Mouse (Mus musculus) layer of hippocampus, adult 18-20 months (tissue): ENCODE results near the gene Vps53. TPM values are rescaled to one million over a fixed set of nuclear protein-coding genes. Genes with fewer than 3 reads are reported as not detected.
A peak's percentile ranks its signal among the peaks of the same experiment; 100 is the strongest.
"Not testable (repeated sequence)": the region's sequence is repeated elsewhere in the genome, so short reads cannot be mapped to it uniquely, and the experiment has no call there.

Source experiments
- DNase-seq, 2 experiments: peaks; one replicate each; pipeline ENCODE4 v3.0.0; 2022; ENCODE audit warnings: low spot score in 2 of 2
- long read RNA-seq: library from polyadenylated mRNA; stranded (forward); transcript quantifications from one replicate; pipeline ENCODE4 v2.0.0, GENCODE M21; 2021
- total RNA-seq, 2 experiments: library from RNA; stranded (reverse); gene quantifications; 2 replicates each; pipeline ENCODE4 v1.2.3; 2021

Gene Vps53
- total RNA-seq: 100 to 1,000 TPM; 100 to 106 TPM
- long read RNA-seq, transcript Vps53-201 (22 exons, 2,833 nt): major isoform, 75 of 95 reads
- long read RNA-seq, partial matches to known transcripts: 7 of 95 reads
- long read RNA-seq, other reads (novel, unspliced or antisense): 10 of 95 reads

GRCm38 (mm10) chr11:76179495-76180145 is at the start of gene Vps53, which contains the start of gene Fam57a:
Vps53 (minus strand) TSS chr11:76179647.
Fam57a (plus strand) TSS chr11:76179671.
- DNase-seq: peak; percentile 88 to 93

DNA sequence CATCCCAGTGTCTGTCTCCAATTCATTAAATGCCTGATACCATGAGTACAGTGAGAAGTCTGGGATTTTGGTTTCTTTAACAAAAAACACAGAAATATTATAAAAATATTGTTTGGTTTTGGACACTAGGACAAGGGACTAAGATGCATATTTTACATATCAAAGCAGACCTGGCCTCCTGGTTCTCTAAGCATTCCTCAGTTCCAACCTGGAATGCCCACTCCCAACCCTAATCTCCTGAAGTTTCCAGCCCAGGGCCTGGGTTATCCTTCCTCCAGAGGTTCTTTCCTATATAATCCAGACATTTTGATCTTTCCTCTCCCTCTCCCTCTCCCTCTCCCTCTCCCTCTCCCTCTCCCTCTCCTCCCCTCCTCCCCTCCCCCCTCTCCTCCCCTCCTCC is 45.6 kb upstream of the Vps53 start:
- DNase-seq: no peak

GRCm38 (mm10) chr11:76224631-76225030 is 45.2 kb upstream of the Vps53 start:
- no peak for DNase-seq

GRCm38 (mm10) chr11:76217390-76217800 is 37.9 kb upstream of the Vps53 start, which contains the start of the genes Dbil5 and Gemin4:
Dbil5 (plus strand) TSS chr11:76217608.
Gemin4 (minus strand) TSS chr11:76217664.
- peak; percentile 96 to 97 for DNase-seq

DNA sequence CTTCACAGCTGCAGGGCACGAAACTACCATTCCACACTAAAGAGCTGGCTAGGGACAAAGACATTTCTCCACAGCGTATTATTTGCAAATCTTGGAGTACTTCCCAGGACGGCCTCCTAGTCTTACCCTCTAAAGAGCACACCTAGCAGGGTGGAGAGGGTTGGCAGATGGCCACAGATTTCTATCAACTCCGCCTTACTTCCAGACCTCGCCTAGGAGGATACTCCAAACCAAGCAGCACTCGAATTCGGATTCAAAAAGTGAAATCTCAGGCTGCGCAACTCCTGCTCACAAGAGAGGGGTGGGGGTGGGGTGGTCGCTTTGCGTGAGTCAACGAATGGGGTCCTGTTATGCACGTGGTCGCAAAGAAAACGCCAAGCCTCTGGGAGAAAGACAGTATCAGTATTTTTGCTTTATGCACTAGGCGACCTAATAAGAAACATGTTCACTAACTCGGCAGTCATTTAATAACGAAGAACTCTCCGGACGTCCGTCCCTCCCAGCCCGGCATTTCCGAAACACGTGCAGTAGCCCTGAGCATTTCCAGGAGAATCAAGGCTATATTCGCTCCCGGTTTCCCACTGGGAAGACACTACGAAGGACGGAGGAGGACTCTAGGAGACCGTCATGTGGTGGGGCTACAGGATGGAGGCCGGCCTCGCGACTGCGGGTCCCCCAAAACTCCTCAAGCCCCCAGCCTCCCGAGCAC is 37.4 kb upstream of the Vps53 start:
- no peak for DNase-seq

DNA sequence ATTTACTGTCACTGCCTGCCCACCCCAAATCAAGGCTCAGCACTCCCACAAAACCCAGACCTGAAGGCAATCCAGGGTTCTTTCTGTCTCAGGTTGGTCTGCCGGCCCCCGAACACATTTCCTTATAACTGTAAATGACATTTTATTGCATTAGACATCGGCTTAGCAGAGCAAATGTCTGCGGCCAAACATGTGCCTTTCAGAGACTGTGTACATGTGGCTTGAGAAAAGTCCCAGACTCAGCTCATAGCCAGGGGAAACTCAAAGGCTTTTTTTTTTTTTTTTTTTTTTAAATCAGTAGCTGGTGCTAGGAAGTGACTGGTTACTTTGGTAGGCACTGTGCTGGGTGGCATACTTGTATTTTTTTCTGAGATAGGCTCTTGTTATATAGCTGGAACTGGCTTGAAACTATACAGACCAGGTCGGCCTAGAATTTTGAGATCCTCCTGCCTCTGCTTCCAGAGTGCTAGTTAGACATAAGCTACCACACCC is 36.6 kb upstream of the Vps53 start:
- DNase-seq: no peak

DNA sequence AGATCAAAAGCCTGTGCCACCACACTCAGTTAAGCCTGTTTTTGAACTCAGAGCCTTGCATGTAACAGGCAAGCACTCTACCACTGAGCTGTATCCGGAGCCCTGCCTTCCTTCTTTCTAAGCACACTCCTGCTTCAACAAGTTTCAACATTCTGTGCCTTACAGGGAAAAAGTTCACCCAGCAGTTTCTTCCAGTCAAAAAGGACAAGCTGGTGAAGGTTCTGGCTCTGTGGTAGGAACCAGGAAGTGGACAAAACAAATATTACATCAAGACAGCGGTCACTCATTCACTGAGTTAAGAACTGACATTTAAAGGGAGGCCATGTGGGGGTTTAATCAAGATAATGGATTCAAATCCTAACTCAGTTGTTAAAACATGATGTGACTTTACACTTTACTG is 35.6 kb upstream of the Vps53 start:
- no peak for DNase-seq

DNA sequence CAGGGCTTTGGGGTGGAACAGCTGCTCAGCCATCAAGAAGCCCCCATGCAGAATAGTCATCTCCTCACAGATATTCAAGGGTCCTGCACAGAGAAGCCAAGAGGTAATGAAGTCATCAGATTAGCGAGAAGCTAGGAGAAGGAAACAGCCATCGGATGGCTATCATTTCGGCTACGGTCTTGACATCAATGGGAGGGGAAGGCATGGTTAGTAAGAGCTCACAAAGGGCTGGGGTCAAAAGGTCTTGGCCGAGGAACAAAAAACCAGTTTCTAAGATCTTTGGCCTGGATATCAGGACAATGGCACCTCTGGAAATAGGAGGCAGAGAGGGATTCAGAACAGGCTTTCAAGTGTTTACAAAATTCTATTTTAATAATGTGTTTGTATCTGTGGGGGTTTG is 34.4 kb upstream of the Vps53 start:
- no peak for DNase-seq

DNA sequence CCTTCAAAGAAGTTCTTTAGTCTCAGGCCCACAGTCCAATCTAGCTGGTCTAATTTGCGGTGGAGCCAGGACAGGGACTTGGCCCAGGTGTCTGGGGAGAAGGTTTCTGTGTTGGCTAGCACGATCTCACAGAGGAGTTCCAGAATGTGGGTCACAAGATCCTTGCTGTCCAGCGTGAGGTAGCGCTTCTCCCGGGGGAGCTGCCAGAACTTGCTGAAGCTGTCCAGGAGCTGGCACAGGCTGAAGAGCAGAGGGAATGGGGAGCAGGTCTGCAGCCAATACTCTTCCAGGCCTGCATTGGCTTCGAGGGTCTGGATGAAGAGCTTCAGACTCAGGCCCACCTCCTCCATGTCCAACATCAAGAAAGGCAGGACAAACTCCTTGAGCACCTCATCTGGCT is 32.1 kb upstream of the Vps53 start:
- not testable (repeated sequence) for DNase-seq

DNA sequence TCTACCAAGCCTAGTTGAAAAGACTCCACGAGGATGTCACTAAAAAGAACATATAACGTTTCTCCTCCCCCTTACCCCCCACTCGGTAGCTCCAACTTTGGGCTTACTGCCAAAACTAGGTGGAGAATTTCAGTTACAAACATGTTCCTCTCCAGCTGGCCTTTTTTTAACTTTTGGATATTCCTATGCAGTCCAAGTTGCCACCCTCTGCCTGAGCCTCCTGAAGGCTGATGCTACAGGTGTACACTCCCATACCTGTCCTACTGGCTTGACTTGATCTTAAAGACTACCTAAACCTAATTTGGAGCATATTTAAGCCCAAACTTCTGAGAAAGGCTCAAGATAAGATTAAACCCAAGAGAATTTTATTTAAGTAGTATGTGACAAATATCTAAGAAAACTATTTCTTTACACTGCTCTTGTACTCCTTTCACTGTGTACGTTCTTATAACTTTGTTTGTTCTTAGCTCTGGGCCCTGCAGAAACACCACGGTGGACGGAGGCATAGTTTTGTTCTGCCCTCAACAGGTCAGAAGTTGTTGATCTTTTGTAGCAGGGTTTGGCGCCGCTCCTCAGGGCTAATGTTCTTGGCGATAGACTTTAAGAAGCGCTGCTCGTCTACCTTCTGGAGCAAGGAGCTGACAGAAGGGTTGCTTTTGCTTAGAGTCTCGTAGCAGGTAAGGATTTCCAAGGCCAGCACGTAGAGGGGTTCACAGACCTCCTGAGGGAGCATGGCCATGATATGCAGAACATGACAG is 31.0 kb upstream of the Vps53 start:
- DNase-seq: no peak

- no peak for DNase-seq
These were observed 27.3 kb upstream of the Vps53 start for GRCm38 (mm10) chr11:76206793-76207192.

- DNase-seq: peak; percentile 80 to 87
These were observed 22.6 kb upstream of the Vps53 start for GRCm38 (mm10) chr11:76201761-76202674.

DNA sequence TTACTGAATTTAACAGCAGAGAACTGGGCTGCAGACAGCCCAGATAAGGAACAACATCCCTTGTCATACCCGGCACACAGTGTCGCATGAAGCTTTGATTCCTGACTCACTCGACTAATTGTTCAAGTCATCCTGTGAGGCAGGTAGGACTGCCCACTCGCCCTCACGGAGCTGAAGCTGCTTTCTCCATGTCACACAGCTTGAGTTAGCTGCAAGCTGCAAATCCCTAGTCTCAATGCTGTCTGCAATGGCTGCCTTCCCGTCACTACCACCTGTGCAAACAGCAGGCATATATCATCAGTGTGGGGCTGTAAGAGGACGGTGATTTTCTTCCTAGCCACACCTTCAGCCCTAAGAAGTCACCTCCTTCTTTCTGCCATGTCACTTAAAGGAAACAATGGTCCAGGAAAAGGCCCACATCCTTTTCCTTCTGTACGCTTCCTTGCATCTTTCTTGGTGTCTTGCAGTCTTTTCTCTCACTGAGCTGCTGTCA is 17.6 kb upstream of the Vps53 start:
- no peak for DNase-seq

- DNase-seq: no peak
These were observed 17.0 kb upstream of the Vps53 start for GRCm38 (mm10) chr11:76196275-76196976.

GRCm38 (mm10) chr11:76186908-76187307 is 7.5 kb upstream of the Vps53 start:
- no peak for DNase-seq

DNA sequence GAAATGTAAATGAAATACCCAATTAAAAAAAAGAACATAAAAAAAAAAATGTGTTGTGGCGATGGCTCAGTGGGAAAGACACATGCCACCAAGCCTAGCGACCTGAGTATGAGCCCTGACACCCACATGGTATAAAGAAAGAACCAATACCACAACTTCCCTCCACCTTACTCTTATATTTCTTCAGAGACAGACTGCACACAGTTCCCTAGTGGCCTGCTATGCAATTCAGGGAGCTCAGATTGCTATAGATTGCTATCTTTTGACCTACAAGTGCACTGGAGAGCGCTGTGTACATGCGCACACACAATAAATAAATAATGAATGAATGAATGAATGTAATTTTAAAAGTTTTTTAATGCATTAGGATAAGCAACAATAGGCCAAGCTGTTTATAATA is 4.3 kb upstream of the Vps53 start:
- DNase-seq: no peak

- DNase-seq: no peak
These were observed 696 bp upstream of the Vps53 start for GRCm38 (mm10) chr11:76180146-76180540.

GRCm38 (mm10) chr11:76178726-76179494 is 537 bp downstream of the Vps53 start:
- DNase-seq: peak; percentile 50 to 55

- peak in 1 of 2 experiments; percentile 52 for DNase-seq
These were observed 9.2 kb downstream of the Vps53 start for GRCm38 (mm10) chr11:76170207-76170606.
